Mouse (Mus musculus): ENCODE measurements around the gene Cep70. TPM values are rescaled to one million over a fixed set of nuclear protein-coding genes. Genes with fewer than 3 reads are reported as not detected.
A peak's percentile ranks its signal among the peaks of the same experiment; 100 is the strongest.

The Cep70 gene
- polyA plus RNA-seq (2015; fragmentation: Nextera tagmentation; extraction: Ambion mirVana) = 20.2 and 20.6 TPM in 2 replicates

DNA sequence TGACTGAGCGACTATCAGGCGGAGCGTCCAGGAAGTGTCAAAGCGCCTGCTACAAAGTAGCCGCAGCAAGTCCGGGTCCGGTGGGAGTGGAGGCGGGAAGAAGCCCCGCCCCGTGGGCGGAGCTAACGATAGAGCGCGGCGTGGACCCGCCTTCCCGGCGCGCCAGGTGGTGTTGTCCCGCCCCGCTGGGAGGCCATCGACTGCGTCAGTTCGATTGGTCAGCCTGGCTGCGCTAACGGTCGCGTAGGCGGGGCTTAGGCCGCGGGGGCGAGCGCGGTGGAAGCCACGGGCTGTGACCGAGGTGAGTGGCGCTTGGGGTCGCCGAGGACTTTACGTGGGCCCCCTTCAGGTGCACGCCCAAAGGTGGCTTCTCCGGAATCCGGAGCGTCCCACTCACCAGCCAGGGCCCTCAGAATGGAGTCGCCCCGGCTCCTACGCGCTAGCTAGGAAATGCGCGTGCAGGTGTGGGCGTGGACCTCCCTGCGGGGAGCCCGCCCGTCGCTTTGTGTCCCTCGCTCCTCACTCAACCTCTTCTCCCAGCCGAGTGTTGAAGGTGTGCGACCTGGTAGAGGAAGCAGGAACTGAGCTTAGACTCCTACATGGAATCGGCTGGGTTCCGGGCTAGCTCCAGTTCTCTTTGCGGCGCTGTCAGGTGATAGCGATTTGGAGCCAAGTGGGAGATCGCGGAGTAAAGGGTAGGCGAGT is at the start of gene Cep70:
Gene Cep70 (plus strand): TSS at position 178 of the 705 bp plus-strand sequence.
- H3K9ac ChIP-seq (ENCODE audit: low read depth, low read length) = peak within 1 kb of the TSS; percentile 80
- H3K36me3 ChIP-seq (ENCODE audit: control insufficient read depth, insufficient read depth, low read length) = no peaks in the 10 kb centered on the region
- peak within 1 kb of the TSS; percentile 80 for H3K4me3 ChIP-seq (ENCODE audit: low read length)
- H3K27me3 ChIP-seq (replicated peaks; ENCODE audit: control insufficient read depth, insufficient read depth, low read length) = no peaks in the 10 kb centered on the region
- under 1% methylated on average over 66 of the region's 66 CpGs for WGBS
- peak; percentile 96 for ATAC-seq
- peaks cover 4% of the 10 kb centered on the region; the same call in 1 of the 2 replicates for H3K4me1 ChIP-seq (ENCODE audit: control insufficient read depth, insufficient read depth, low read length)
- peak within 1 kb of the TSS; percentile 83 for H3K27ac ChIP-seq (ENCODE audit: low read length)
- H3K9me3 ChIP-seq (ENCODE audit: control insufficient read depth, low read length) = no peaks in the 10 kb centered on the region
- H3K4me2 ChIP-seq (ENCODE audit: low read depth, low read length) = peak within 1 kb of the TSS; percentile 56

- Histone ChIP-seq H3K27me3 (replicated peaks; ENCODE audit: control insufficient read depth, insufficient read depth, low read length) (no peaks in the 10 kb centered on the region), H3K4me3 (ENCODE audit: low read length) (no peak overlapping the region), H3K9me3 (ENCODE audit: control insufficient read depth, low read length) (no peaks in the 10 kb centered on the region), H3K9ac (ENCODE audit: low read depth, low read length) (no peak overlapping the region), H3K4me2 (ENCODE audit: low read depth, low read length) (no peak overlapping the region), H3K4me1 (ENCODE audit: control insufficient read depth, insufficient read depth, low read length) (no peaks in the 10 kb centered on the region), H3K36me3 (ENCODE audit: control insufficient read depth, insufficient read depth, low read length) (no peaks in the 10 kb centered on the region), H3K27ac (ENCODE audit: low read length) (no peak overlapping the region)
- WGBS = 70% methylated on average over 2 of the region's 2 CpGs
- ATAC-seq = no peak
Measured at GRCm38 (mm10) chr9:99212643-99213042, 30.5 kb upstream of the Cep70 start.

DNA sequence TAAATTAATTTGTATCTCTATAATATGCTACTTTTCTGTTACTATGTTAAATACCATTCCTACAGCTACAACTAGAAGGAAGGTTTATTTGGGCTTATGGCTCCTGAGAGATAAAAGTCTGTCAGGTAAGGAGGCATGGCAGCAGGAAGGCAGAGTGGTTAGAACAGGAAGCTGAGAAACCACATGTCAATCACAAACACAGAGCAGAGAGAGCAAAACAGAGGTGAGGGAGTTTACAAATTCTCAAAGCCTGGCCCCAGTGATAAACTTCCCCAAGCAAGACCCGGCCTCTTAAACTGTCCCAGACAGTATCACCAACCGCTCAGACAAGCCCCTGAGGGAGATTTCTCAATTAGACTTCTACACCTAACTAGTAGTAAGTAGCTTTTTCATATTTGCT is 27.0 kb upstream of the Cep70 start:
- ATAC-seq = no peak
- no peak overlapping the region for H3K4me3 ChIP-seq (ENCODE audit: low read length)
- H3K27me3 ChIP-seq (replicated peaks; ENCODE audit: control insufficient read depth, insufficient read depth, low read length) = no peaks in the 10 kb centered on the region
- H3K9ac ChIP-seq (ENCODE audit: low read depth, low read length) = no peak overlapping the region
- H3K27ac ChIP-seq (ENCODE audit: low read length) = no peak overlapping the region
- H3K9me3 ChIP-seq (ENCODE audit: control insufficient read depth, low read length) = no peaks in the 10 kb centered on the region
- H3K4me2 ChIP-seq (ENCODE audit: low read depth, low read length) = no peak overlapping the region
- H3K4me1 ChIP-seq (ENCODE audit: control insufficient read depth, insufficient read depth, low read length) = no peaks in the 10 kb centered on the region
- 78% methylated on average over 2 of the region's 2 CpGs for whole genome bisulfite sequencing
- H3K36me3 ChIP-seq (ENCODE audit: control insufficient read depth, insufficient read depth, low read length) = no peaks in the 10 kb centered on the region

- Histone ChIP-seq H3K4me1 (ENCODE audit: control insufficient read depth, insufficient read depth, low read length) (no peaks in the 10 kb centered on the region), H3K36me3 (ENCODE audit: control insufficient read depth, insufficient read depth, low read length) (no peaks in the 10 kb centered on the region), H3K9me3 (ENCODE audit: control insufficient read depth, low read length) (no peaks in the 10 kb centered on the region), H3K27me3 (replicated peaks; ENCODE audit: control insufficient read depth, insufficient read depth, low read length) (no peaks in the 10 kb centered on the region), H3K9ac (ENCODE audit: low read depth, low read length) (no peak overlapping the region), H3K4me2 (ENCODE audit: low read depth, low read length) (no peak overlapping the region), H3K27ac (ENCODE audit: low read length) (no peak overlapping the region), H3K4me3 (ENCODE audit: low read length) (no peak overlapping the region)
- WGBS = 19% methylated on average over 6 of the region's 6 CpGs
- peak; percentile 79 for ATAC-seq
Measured at GRCm38 (mm10) chr9:99217999-99218719, 25.0 kb upstream of the Cep70 start.

DNA sequence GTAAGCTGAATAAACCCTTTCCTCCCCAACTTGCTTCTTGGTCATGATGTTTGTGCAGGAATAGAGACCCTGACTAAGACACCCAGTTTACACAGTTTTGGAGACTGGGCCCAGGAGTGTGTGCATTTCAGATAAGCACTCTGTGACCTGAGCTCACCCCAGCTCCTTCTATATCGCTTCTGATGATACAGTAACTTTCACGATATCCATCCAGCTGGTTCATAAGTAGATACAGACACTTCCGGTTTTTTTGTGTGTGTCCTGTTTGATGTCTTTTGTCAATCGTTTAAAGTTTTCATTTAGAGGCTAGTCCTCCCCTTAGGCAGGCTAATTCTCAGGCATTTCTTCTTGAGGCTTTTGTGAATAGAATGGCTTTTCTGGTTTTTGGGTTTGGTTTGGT is 21.5 kb upstream of the Cep70 start:
- no peak overlapping the region for H3K9ac ChIP-seq (ENCODE audit: low read depth, low read length)
- WGBS = 86% methylated on average over 4 of the region's 4 CpGs
- H3K27ac ChIP-seq (ENCODE audit: low read length) = no peak overlapping the region
- ATAC-seq = no peak
- H3K36me3 ChIP-seq (ENCODE audit: control insufficient read depth, insufficient read depth, low read length) = no peaks in the 10 kb centered on the region
- no peaks in the 10 kb centered on the region for H3K4me1 ChIP-seq (ENCODE audit: control insufficient read depth, insufficient read depth, low read length)
- no peak overlapping the region for H3K4me2 ChIP-seq (ENCODE audit: low read depth, low read length)
- no peak overlapping the region for H3K4me3 ChIP-seq (ENCODE audit: low read length)
- H3K9me3 ChIP-seq (ENCODE audit: control insufficient read depth, low read length) = no peaks in the 10 kb centered on the region
- H3K27me3 ChIP-seq (replicated peaks; ENCODE audit: control insufficient read depth, insufficient read depth, low read length) = no peaks in the 10 kb centered on the region

DNA sequence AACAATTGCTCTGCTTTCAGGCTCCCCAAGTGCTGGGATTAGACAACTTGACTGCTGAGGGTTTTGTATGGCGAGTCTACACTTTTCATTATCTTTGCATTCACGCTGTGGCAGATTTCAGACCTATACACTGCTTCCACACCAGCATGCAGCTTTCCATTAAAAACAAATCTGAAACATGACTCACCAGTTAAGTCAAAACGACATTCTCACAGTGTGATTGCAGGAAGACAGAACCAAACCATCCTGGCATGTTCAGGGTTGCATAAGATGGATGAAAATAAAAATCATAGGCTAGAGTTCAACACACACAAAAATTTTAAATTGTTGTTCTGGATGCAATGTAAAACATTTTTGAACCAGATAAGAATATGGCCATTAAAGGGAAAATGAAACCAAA is 18.6 kb upstream of the Cep70 start:
- no peak overlapping the region for H3K4me3 ChIP-seq (ENCODE audit: low read length)
- ATAC-seq = no peak
- no peak overlapping the region for H3K4me2 ChIP-seq (ENCODE audit: low read depth, low read length)

GRCm38 (mm10) chr9:99229450-99229849 is 13.7 kb upstream of the Cep70 start:
- no peaks in the 10 kb centered on the region for H3K4me1 ChIP-seq (ENCODE audit: control insufficient read depth, insufficient read depth, low read length)
- 81% methylated on average over 14 of the region's 14 CpGs for WGBS
- no peaks in the 10 kb centered on the region for H3K36me3 ChIP-seq (ENCODE audit: control insufficient read depth, insufficient read depth, low read length)

More for the DNA sequence above, 18.6 kb upstream of the Cep70 start:
- WGBS = 66% methylated on average over 3 of the region's 3 CpGs
- H3K36me3 ChIP-seq (ENCODE audit: control insufficient read depth, insufficient read depth, low read length) = no peaks in the 10 kb centered on the region
- H3K27ac ChIP-seq (ENCODE audit: low read length) = no peak overlapping the region
- no peak overlapping the region for H3K9ac ChIP-seq (ENCODE audit: low read depth, low read length)
- no peaks in the 10 kb centered on the region for H3K27me3 ChIP-seq (replicated peaks; ENCODE audit: control insufficient read depth, insufficient read depth, low read length)
- no peaks in the 10 kb centered on the region for H3K9me3 ChIP-seq (ENCODE audit: control insufficient read depth, low read length)
- H3K4me1 ChIP-seq (ENCODE audit: control insufficient read depth, insufficient read depth, low read length) = no peaks in the 10 kb centered on the region

GRCm38 (mm10) chr9:99237139-99237538 is 6.0 kb upstream of the Cep70 start, which contains the start of gene Faiml:
TSS of gene Faiml (minus strand) at chr9:99237239.
- Histone ChIP-seq H3K9me3 (ENCODE audit: control insufficient read depth, low read length) (no peaks in the 10 kb centered on the region), H3K9ac (ENCODE audit: low read depth, low read length) (no peak within 1 kb of the TSS), H3K4me2 (ENCODE audit: low read depth, low read length) (no peak within 1 kb of the TSS), H3K4me1 (ENCODE audit: control insufficient read depth, insufficient read depth, low read length) (no peaks in the 10 kb centered on the region), H3K27ac (ENCODE audit: low read length) (no peak within 1 kb of the TSS), H3K27me3 (replicated peaks; ENCODE audit: control insufficient read depth, insufficient read depth, low read length) (no peaks in the 10 kb centered on the region), H3K4me3 (ENCODE audit: low read length) (no peak within 1 kb of the TSS), H3K36me3 (ENCODE audit: control insufficient read depth, insufficient read depth, low read length) (no peaks in the 10 kb centered on the region)
- no peak for ATAC-seq
- 90% methylated on average over 14 of the region's 14 CpGs for WGBS

More at GRCm38 (mm10) chr9:99229450-99229849, 13.7 kb upstream of the Cep70 start:
- Histone ChIP-seq H3K9ac (ENCODE audit: low read depth, low read length) (no peak overlapping the region), H3K27me3 (replicated peaks; ENCODE audit: control insufficient read depth, insufficient read depth, low read length) (no peaks in the 10 kb centered on the region), H3K4me3 (ENCODE audit: low read length) (no peak overlapping the region), H3K9me3 (ENCODE audit: control insufficient read depth, low read length) (no peaks in the 10 kb centered on the region), H3K4me2 (ENCODE audit: low read depth, low read length) (no peak overlapping the region), H3K27ac (ENCODE audit: low read length) (no peak overlapping the region)
- ATAC-seq = no peak

GRCm38 (mm10) chr9:99238276-99238675 is 4.9 kb upstream of the Cep70 start:
- H3K4me2 ChIP-seq (ENCODE audit: low read depth, low read length) = no peak overlapping the region
- H3K9me3 ChIP-seq (ENCODE audit: control insufficient read depth, low read length) = no peaks in the 10 kb centered on the region
- 68% methylated on average over 10 of the region's 10 CpGs for WGBS
- no peaks in the 10 kb centered on the region for H3K27me3 ChIP-seq (replicated peaks; ENCODE audit: control insufficient read depth, insufficient read depth, low read length)
- H3K4me1 ChIP-seq (ENCODE audit: control insufficient read depth, insufficient read depth, low read length) = peaks cover 4% of the 10 kb centered on the region; the same call in 1 of the 2 replicates
- no peak overlapping the region for H3K9ac ChIP-seq (ENCODE audit: low read depth, low read length)
- H3K4me3 ChIP-seq (ENCODE audit: low read length) = no peak overlapping the region
- no peak overlapping the region for H3K27ac ChIP-seq (ENCODE audit: low read length)
- no peaks in the 10 kb centered on the region for H3K36me3 ChIP-seq (ENCODE audit: control insufficient read depth, insufficient read depth, low read length)
- ATAC-seq = no peak

Data from intestine, embryonic 16.5 days (tissue).